Mouse (Mus musculus): Measurements from ENCODE around the gene Ubr4.

GRCm38 (mm10) chr4:139489946-139490345, 137.5 kb downstream of the Ubr4 start:
- TF ChIP-seq CTCF (IDR thresholded peaks at IDR 0.05; ENCODE audit: control insufficient read depth, insufficient read depth, insufficient read length) (no peak), MAX (IDR thresholded peaks at IDR 0.05) (no peak)

All from C2C12 (cell line).